Comparison of ENCODE assay signal across 16 mouse cellular contexts in the genomic region with DNA sequence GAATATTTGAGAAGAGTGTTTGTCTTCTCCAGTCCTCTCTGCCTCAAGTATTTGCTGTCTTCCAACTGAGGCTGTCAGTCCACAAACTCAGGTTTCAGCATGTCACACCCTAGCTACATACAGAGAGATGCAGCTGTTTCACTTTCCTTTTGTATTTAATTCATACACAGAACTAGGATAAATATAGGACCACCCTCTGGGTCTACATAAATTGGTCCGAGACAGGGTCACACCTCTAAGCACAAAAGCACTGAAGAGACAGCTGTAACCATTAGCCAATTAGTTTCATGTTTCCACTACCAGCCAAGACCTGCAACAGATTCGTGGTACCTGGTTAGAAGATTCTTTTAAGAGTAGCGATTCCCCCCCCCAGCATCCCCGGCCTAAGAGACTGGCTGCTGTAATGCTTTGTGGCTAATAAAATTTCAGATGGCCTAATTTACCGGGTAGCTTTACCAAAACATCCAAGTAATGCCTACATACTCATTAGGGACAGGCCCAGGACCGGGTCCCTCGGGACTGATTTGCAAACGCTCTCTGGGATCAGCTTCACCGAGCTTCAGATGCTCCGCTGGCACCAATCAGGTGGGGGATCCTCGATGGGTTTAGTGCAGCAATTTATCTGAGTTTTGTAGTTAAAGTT.
DNase-seq lines count a peak whose midpoint lies in the region; ATAC-seq lines count a peak whose summit lies in the region.
"Had no signal": no experiment of that assay in that cellular context is flagged by ENCODE, and none has a peak within 500 bp of the region (broad histone marks: within the 10 kb centered on the region; RNA-seq: fewer than 3 reads in every experiment).

No protein-coding gene starts in this region.

- H3K27me3 ChIP-seq in embryonic facial prominence, embryonic 13.5 days: peaks cover 20% of the 10 kb centered on the region
- H3K27me3 ChIP-seq in neural tube, embryonic 13.5 days: no peaks in the 10 kb centered on the region
- H3K27me3 ChIP-seq: heart, embryonic 13.5 days; liver, embryonic 12.5 days had no signal

- no peak overlapping the region for H3K4me3 ChIP-seq in embryonic facial prominence, embryonic 13.5 days
- H3K4me3 ChIP-seq in neural tube, embryonic 13.5 days: no peak overlapping the region
- H3K4me3 ChIP-seq: gastrocnemius, adult 2 months; heart, embryonic 13.5 days; liver, embryonic 12.5 days had no signal

- peak overlapping the region; percentile 14; the same call in 1 of the 2 replicates for H3K4me2 ChIP-seq in embryonic facial prominence, embryonic 13.5 days
- no peak overlapping the region; the same call in 1 of the 2 replicates for H3K4me2 ChIP-seq in neural tube, embryonic 13.5 days
- H3K4me2 ChIP-seq: heart, embryonic 13.5 days; liver, embryonic 12.5 days had no signal

- peaks cover 5% of the 10 kb centered on the region; the same call in 1 of the 2 replicates for H3K4me1 ChIP-seq in embryonic facial prominence, embryonic 13.5 days
- H3K4me1 ChIP-seq in neural tube, embryonic 13.5 days (replicated peaks): peaks cover 30% of the 10 kb centered on the region
- H3K4me1 ChIP-seq: liver, embryonic 12.5 days had no signal

- no peaks in the 10 kb centered on the region for H3K36me3 ChIP-seq in embryonic facial prominence, embryonic 13.5 days
- no peaks in the 10 kb centered on the region for H3K36me3 ChIP-seq in neural tube, embryonic 13.5 days
- H3K36me3 ChIP-seq: heart, embryonic 13.5 days; liver, embryonic 12.5 days had no signal

- 32% methylated on average over 11 of the region's 11 CpGs for WGBS in embryonic facial prominence, embryonic 13.5 days
- 10% methylated on average over 11 of the region's 11 CpGs for WGBS in neural tube, embryonic 13.5 days

- H3K9me3 ChIP-seq in embryonic facial prominence, embryonic 13.5 days: no peaks in the 10 kb centered on the region
- H3K9me3 ChIP-seq in neural tube, embryonic 13.5 days: no peaks in the 10 kb centered on the region
- H3K9me3 ChIP-seq: heart, embryonic 13.5 days; liver, embryonic 12.5 days had no signal

- H3K27ac ChIP-seq in embryonic facial prominence, embryonic 13.5 days: no peak overlapping the region
- no peak overlapping the region for H3K27ac ChIP-seq in neural tube, embryonic 13.5 days (replicated peaks)
- H3K27ac ChIP-seq: gastrocnemius, adult 2 months; heart, embryonic 13.5 days; liver, embryonic 12.5 days had no signal

- peak; percentile 9 to 14 for DNase-seq in kidney, postnatal 4 days
- DNase-seq in kidney, postnatal 36 days: no peak
- peak; percentile 47 for DNase-seq in hindlimb bud, embryonic 11.5 days (ENCODE audit: extremely low spot score, low read depth, low spot score)
- no peak for DNase-seq in layer of hippocampus, adult 8-10 months (ENCODE audit: low spot score in 2 of 2)
- DNase-seq in cerebellum, adult 9-10 months: no peak
- DNase-seq: adrenal gland, postnatal 25 days; cerebellum, adult 11 months; gastrocnemius, adult 2 months; lung, postnatal 14 days; right cerebral cortex, adult 18-20 months; thymus, adult 2 months had no signal

- no peak for ATAC-seq in embryonic facial prominence, embryonic 13.5 days (ENCODE audit: insufficient number of reproducible peaks, insufficient read depth, low FRiP score, low TSS enrichment, low read depth)
- peak; percentile 66 for ATAC-seq in neural tube, embryonic 13.5 days (ENCODE audit: low read depth)
- no peak for ATAC-seq in erythroblast, adult 5-6 weeks (replicated peaks; ENCODE audit: low FRiP score, poor library complexity, severe bottlenecking)
- ATAC-seq: liver, embryonic 12.5 days had no signal

- H3K9ac ChIP-seq in embryonic facial prominence, embryonic 13.5 days: no peak overlapping the region
- no peak overlapping the region for H3K9ac ChIP-seq in neural tube, embryonic 13.5 days
- H3K9ac ChIP-seq: heart, embryonic 13.5 days; liver, embryonic 12.5 days had no signal

Comparison
In these comparisons a context has a peak if more than half of its experiments do, and no peak if none do; other contexts are left out.
1. DNase-seq: peak in kidney, postnatal 4 days (2 of 2) and hindlimb bud, embryonic 11.5 days (single experiment); none in kidney, postnatal 36 days (0 of 2), layer of hippocampus, adult 8-10 months (0 of 2) and cerebellum, adult 9-10 months (single experiment).